Mouse (Mus musculus) heart, postnatal 0 days (tissue): ENCODE results near the gene D2hgdh. TPM values are rescaled to one million over a fixed set of nuclear protein-coding genes. Genes with fewer than 3 reads are reported as not detected.

ENCODE experiments used
- ATAC-seq: fragments of 200-750 bp; cut with Nextera tagmentation; 2 replicates; pipeline ENCODE4 v1.8.0; 2017; ENCODE audit warnings: low read depth, moderate number of reproducible peaks, moderate library complexity; ENCODE audit not compliant: insufficient read depth
- DNase-seq: peaks from one replicate; pipeline ENCODE4 v3.0.0-alpha.2; 2016; ENCODE audit warnings: low spot score
- H3K27ac ChIP-seq: fragments of 300-500 bp; sonication (generic); 2 replicates; pipeline ENCODE4 v1.5.1; 2014; ENCODE audit warnings: low read depth, mild to moderate bottlenecking
- H3K27me3 ChIP-seq: fragments of 300-500 bp; sonication (generic); 2 replicates; pipeline ENCODE4 v1.6.1; 2014; ENCODE audit warnings: low read length, mixed read lengths; ENCODE audit not compliant: control insufficient read depth, insufficient read depth
- H3K36me3 ChIP-seq: fragments of 300-500 bp; sonication (generic); replicated peaks from 2 replicates; pipeline ENCODE4 v1.6.1; 2014; ENCODE audit warnings: low read length, mixed read lengths; ENCODE audit not compliant: control insufficient read depth, insufficient read depth
- H3K4me1 ChIP-seq: fragments of 300-500 bp; sonication (generic); 2 replicates; pipeline ENCODE4 v1.6.1; 2014; ENCODE audit warnings: antibody characterized with exemption; ENCODE audit not compliant: control insufficient read depth, insufficient read depth
- H3K4me2 ChIP-seq: fragments of 300-500 bp; sonication (generic); 2 replicates; pipeline ENCODE4 v1.6.1; 2014; ENCODE audit warnings: low read depth, mild to moderate bottlenecking, low read length, moderate library complexity
- H3K4me3 ChIP-seq: fragments of 300-500 bp; sonication (generic); 2 replicates; pipeline ENCODE4 v1.5.1; 2014; ENCODE audit warnings: low read depth, low read length
- H3K9ac ChIP-seq: fragments of 300-500 bp; sonication (generic); replicated peaks from 2 replicates; pipeline ENCODE4 v1.6.1; 2014; ENCODE audit warnings: low read depth, low read length, mixed read lengths
- H3K9me3 ChIP-seq: fragments of 300-500 bp; sonication (generic); replicated peaks from 2 replicates; pipeline ENCODE4 v1.6.1; 2016; ENCODE audit warnings: low read length; ENCODE audit not compliant: control insufficient read depth
- CTCF ChIP-seq: IDR thresholded peaks from 2 replicates; pipeline ENCODE4 v1.5.1; 2016; ENCODE audit warnings: antibody characterized with exemption, control low read depth, low read depth
- EP300 ChIP-seq: IDR thresholded peaks from 2 replicates; pipeline ENCODE4 v1.6.1; 2016; ENCODE audit warnings: antibody characterized with exemption, low read depth
- WGBS: fragments of 180-500 bp; shearing (Covaris S2); extraction: QIAGEN DNeasy Blood & Tissue Kit; methylation state at CpG from one replicate; pipeline ENCODE4 v1.1.7; 2014; 5-methylcytosine and 5-hydroxymethylcytosine counted together
- polyA plus RNA-seq: library from polyadenylated mRNA; unstranded; fragments of >200 nt; fragmentation: Nextera tagmentation; extraction: Ambion mirVana; gene quantifications from 2 replicates; pipeline ENCODE4 v1.2.1, GENCODE M21; 2015
- total RNA-seq: library from RNA; depleted of rRNA; stranded (reverse); fragments of >200 nt; gene quantifications from 2 replicates; pipeline ENCODE4 v1.2.3, GENCODE M21; 2014; ENCODE audit warnings: low replicate concordance

The D2hgdh gene
- total and polyA plus RNA-seq, 2 experiments from 2014 or later, result 13.9 to 23.8 TPM

DNA sequence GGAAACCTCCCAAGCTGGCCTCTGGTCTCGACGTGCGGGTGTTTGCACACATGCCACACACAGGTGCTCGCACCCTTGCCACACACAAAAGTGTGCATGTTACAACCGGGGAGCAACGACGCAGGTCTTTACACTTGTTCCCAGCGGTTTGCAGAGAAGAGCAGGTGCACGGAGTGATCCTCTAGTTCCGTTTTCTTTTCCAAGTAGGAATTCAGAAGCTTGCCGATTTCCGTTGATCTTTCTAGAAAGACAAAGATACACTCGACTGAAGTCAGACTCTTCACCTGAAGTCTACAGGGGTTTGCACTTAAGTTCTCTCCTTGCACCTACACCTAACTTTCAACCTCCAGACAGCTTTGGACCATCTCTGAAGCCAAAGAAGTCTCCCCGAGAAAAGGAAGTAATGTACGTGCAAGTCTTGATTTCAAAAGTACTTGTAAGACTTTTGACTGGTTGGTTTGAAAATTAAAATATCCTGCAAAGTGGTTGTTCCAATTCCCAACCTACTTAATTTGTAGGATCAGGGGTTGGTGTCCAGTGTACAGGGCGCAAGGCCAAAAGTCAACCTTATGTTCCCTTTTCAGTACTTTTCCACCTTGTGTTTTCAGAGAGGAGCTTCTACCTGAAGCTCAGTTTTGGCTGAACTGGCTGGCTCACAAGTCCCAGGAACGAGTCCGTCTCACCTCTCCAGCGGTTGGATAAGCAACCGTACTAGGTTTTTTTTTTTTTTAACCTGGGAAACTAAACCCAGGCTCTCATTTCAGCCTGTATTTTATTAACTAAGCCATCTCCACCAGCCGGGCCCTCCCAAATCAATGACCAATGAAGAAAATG is 23.8 kb upstream of the D2hgdh start:
- no peak for TF ChIP-seq EP300
- no peak for TF ChIP-seq CTCF
- peak overlapping the region; percentile 90; the same call in 1 of the 2 replicates for H3K27ac ChIP-seq
- peak overlapping the region; percentile 72 for H3K9ac ChIP-seq
- H3K4me2 ChIP-seq, result peak overlapping the region; percentile 91
- H3K9me3 ChIP-seq, result no peaks in the 10 kb centered on the region
- peak overlapping the region; percentile 77 for H3K4me3 ChIP-seq
- H3K36me3 ChIP-seq, result peaks cover 35% of the 10 kb centered on the region
- peaks cover 27% of the 10 kb centered on the region for H3K4me1 ChIP-seq
- DNase-seq (no peak), ATAC-seq (no peak)
- WGBS, result 70% methylated on average over 21 of the region's 21 CpGs
- no peaks in the 10 kb centered on the region for H3K27me3 ChIP-seq

DNA sequence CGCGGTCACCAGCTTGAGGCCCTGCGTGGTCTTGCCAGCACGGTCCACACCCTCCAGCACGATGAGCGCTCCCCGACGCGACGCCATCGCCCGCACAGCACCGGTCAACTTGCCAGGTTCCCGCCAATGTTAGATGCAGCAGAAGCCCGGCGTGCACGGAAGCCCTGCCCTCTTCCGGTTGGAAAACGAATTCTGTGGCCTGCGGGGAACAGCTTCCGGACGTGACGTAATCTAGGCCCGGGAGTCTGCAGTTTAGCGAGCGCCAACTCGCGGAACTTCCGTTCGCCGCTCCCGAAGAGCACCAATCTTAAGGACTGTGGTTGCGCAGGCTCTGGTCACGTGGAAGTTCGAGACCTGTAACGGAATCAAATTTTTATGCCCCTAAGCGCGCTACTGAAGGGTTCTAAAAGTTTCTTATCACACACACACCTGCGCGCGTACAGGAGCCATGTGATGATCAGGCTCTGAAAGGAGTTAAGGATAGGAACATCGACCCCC is 22.9 kb upstream of the D2hgdh start, which contains the start of gene Dtymk:
TSS of gene Dtymk (minus strand) at position 194 of the 498 bp plus-strand sequence.
- WGBS, result under 1% methylated on average over 42 of the region's 42 CpGs
- H3K27ac ChIP-seq, result peak within 1 kb of the TSS; percentile 90

DNA sequence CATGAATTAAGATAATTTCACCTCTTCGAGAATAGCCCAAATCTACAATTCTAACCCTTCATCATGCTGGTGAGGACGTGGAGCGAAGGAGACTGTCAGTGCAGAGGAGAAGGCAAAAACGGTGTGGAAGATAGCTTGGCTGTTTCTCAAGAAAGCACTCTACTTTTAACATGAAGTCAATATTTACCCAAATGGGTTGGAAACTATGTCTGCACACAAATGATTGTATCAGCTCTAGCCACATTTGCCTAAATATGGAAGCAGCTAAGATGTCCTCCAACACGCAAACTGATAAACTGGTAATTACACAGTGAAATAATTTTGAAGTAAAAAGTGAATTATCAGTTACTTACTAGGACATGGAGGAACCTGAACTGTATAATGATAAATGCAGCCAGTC is 21.9 kb upstream of the D2hgdh start:
- peak overlapping the region; percentile 97; the same call in 1 of the 2 replicates for H3K4me3 ChIP-seq
- H3K4me1 ChIP-seq, result peaks cover 27% of the 10 kb centered on the region
- no peaks in the 10 kb centered on the region for H3K27me3 ChIP-seq
- 83% methylated on average over 5 of the region's 5 CpGs for WGBS
- peaks cover 37% of the 10 kb centered on the region for H3K36me3 ChIP-seq
- H3K9me3 ChIP-seq, result no peaks in the 10 kb centered on the region
- H3K4me2 ChIP-seq, result peak overlapping the region; percentile 91; the same call in 1 of the 2 replicates
- DNase-seq (no peak), ATAC-seq (no peak)
- H3K27ac ChIP-seq, result no peak overlapping the region
- TF ChIP-seq EP300 (no peak), CTCF (no peak)
- H3K9ac ChIP-seq, result no peak overlapping the region

More for the DNA sequence above, 22.9 kb upstream of the D2hgdh start, which contains the start of gene Dtymk:
- no peaks in the 10 kb centered on the region for H3K9me3 ChIP-seq
- peaks cover 27% of the 10 kb centered on the region for H3K4me1 ChIP-seq
- peak within 1 kb of the TSS; percentile 77 for H3K4me3 ChIP-seq
- no peaks in the 10 kb centered on the region for H3K27me3 ChIP-seq
- peak within 1 kb of the TSS; percentile 91 for H3K4me2 ChIP-seq
- ATAC-seq (peak; percentile 54), DNase-seq (peak; percentile 97)
- H3K9ac ChIP-seq, result peak within 1 kb of the TSS; percentile 72
- TF ChIP-seq CTCF, result peak; percentile 49
- TF ChIP-seq EP300, result peak; percentile 68; the same call in 1 of the 2 replicates
- peaks cover 40% of the 10 kb centered on the region for H3K36me3 ChIP-seq

DNA sequence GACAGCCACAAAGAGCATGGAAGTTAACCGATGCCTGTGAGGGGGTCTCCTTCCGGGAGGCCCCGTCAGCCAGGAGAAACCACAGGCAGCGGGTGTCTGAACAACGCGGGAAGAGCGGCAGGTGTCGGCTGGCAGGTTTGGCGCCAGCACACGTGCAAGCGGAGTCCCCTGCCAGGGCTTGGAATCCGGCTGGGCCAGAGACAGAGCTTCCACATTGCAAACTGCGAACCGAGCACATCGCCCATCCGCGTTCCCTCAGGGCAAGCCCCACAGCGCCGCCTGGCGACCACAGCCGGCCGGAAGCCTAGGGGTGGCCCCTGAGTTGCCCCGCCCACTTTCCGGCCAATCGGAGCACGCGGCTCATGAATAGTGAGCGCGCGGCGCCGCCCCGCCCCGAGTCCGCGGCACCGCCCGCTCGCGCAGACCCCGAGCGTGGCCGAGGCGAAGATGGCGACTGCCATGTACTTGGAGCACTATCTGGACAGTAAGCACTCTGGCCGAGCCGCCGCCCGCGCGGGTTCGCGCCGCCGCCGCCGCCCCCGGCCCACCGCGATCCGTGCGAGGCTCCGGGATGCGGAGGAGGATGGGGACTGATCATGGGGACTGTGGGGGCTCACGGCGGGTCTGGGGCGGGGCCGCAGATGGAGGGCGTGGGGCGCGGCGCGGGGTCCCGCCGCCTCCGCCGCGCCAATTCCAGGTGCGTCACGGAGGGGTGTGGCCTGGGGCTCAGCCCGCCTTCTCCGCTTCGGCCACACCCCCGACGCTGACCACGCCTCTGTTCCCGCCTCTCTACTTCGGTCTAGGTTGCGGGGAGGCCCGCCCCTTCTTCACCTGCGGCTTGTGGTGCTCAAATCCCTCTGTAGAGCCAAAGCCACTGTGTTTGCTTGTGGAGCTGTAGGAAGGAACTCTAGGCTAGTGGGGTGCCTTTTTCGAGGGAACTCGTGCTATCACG is 20.9 kb upstream of the D2hgdh start, which contains the start of gene Ing5:
TSS of gene Ing5 (plus strand) at position 410 of the 952 bp plus-strand sequence.
- Histone ChIP-seq H3K36me3 (peaks cover 37% of the 10 kb centered on the region), H3K4me2 (peak within 1 kb of the TSS; percentile 91), H3K4me3 (peak within 1 kb of the TSS; percentile 97), H3K4me1 (peaks cover 27% of the 10 kb centered on the region), H3K27me3 (no peaks in the 10 kb centered on the region), H3K27ac (peak within 1 kb of the TSS; percentile 99), H3K9me3 (no peaks in the 10 kb centered on the region), H3K9ac (peak within 1 kb of the TSS; percentile 94)
- peak; percentile 95 for ATAC-seq
- under 1% methylated on average over 93 of the region's 94 CpGs for WGBS
- DNase-seq, result peak; percentile 95
- TF ChIP-seq EP300 (peak; percentile 62; the same call in 1 of the 2 replicates), CTCF (peak; percentile 97)

DNA sequence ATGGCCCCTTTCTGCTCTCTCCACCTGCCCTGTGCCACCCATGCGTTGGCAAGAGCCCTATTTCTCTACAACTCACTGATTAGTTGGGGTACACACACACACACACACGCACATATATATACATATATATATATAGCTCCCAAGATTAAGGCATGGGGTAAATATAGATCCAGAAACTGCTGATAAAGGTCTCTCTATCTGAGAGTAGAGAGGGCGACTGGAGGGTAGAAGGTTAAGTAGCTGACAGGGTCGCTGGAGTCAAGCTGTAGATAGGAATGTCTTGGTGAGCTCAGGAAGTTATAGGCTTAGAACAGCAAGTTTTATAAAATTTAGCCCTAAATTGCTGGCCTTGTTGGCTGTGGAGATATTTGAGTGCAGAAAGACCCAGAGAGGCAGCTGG is 19.9 kb upstream of the D2hgdh start:
- TF ChIP-seq EP300, result no peak
- TF ChIP-seq CTCF, result no peak
- peak; percentile 8 for DNase-seq
- 39% methylated on average over 4 of the region's 4 CpGs for WGBS
- Histone ChIP-seq H3K4me3 (peak overlapping the region; percentile 97), H3K9me3 (no peaks in the 10 kb centered on the region), H3K27ac (peak overlapping the region; percentile 99), H3K36me3 (peaks cover 35% of the 10 kb centered on the region), H3K4me2 (peak overlapping the region; percentile 73), H3K9ac (peak overlapping the region; percentile 94), H3K27me3 (no peaks in the 10 kb centered on the region), H3K4me1 (peaks cover 27% of the 10 kb centered on the region)
- ATAC-seq, result no peak
